Mouse (Mus musculus) limb, embryonic 12.5 days (tissue): ENCODE results near the gene Rex2. TPM values are rescaled to one million over a fixed set of nuclear protein-coding genes. Genes with fewer than 3 reads are reported as not detected.
"Not testable (repeated sequence)": the region's sequence is repeated elsewhere in the genome, so short reads cannot be mapped to it uniquely, and the experiment has no call there.

Experiments
- ATAC-seq: fragments of 200-750 bp; cut with Nextera tagmentation; 2 replicates; pipeline ENCODE4 v1.8.0; 2017; ENCODE audit warnings: low read depth, moderate TSS enrichment; ENCODE audit not compliant: insufficient number of reproducible peaks, insufficient read depth, low FRiP score, low TSS enrichment
- H3K27ac ChIP-seq: fragments of 300-500 bp; sonication (generic); 2 replicates; pipeline ENCODE4 v1.5.1; 2016; ENCODE audit warnings: mild to moderate bottlenecking, moderate library complexity
- H3K27me3 ChIP-seq: fragments of 300-500 bp; sonication (generic); 2 replicates; pipeline ENCODE4 v1.6.1; 2016; ENCODE audit warnings: mild to moderate bottlenecking, moderate library complexity
- H3K36me3 ChIP-seq: fragments of 300-500 bp; sonication (generic); 2 replicates; pipeline ENCODE4 v1.6.1; 2016; ENCODE audit warnings: mild to moderate bottlenecking, moderate library complexity
- H3K4me1 ChIP-seq: fragments of 300-500 bp; sonication (generic); replicated peaks from 2 replicates; pipeline ENCODE4 v1.6.1; 2016
- H3K4me2 ChIP-seq: fragments of 300-500 bp; sonication (generic); 2 replicates; pipeline ENCODE4 v1.6.1; 2016; ENCODE audit warnings: mild to moderate bottlenecking, moderate library complexity
- H3K4me3 ChIP-seq: fragments of 300-500 bp; sonication (generic); replicated peaks from 2 replicates; pipeline ENCODE4 v1.5.1; 2016; ENCODE audit warnings: mild to moderate bottlenecking
- H3K9ac ChIP-seq: fragments of 300-500 bp; sonication (generic); replicated peaks from 2 replicates; pipeline ENCODE4 v1.6.1; 2016; ENCODE audit warnings: mild to moderate bottlenecking, moderate library complexity
- H3K9me3 ChIP-seq: fragments of 300-500 bp; sonication (generic); 2 replicates; pipeline ENCODE4 v1.6.1; 2016; ENCODE audit warnings: mild to moderate bottlenecking, moderate library complexity
- WGBS: fragments of 180-500 bp; shearing (Covaris S2); methylation state at CpG from one replicate; pipeline ENCODE4 v1.1.7; 2016; 5-methylcytosine and 5-hydroxymethylcytosine counted together
- polyA plus RNA-seq: library from polyadenylated mRNA; unstranded; fragments of >200 nt; fragmentation: Nextera tagmentation; extraction: Ambion mirVana; gene quantifications from 2 replicates; pipeline ENCODE4 v1.2.1, GENCODE M21; 2016

Rex2 gene
- polyA plus RNA-seq: not detected in 2 replicates

DNA sequence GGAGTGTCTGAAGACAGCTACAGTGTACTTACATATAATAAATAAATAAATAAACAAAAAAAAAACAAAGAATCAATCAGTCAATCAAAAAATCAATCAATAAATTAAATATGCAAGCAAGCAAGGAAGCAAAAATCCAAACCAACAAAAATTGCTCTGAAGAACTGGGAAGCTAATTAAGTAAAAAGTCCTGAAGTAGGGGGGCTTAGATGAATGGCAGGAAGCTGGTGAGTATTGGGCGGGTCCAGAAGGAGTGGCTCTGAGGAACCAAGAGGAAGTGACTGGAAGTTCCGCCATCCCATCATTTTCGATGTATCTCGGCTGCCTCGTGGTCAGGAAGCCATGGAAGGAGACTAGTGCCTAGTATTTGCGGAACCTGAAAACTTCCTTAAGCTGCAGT is at the start of gene Rex2:
TSS of gene Rex2 (plus strand) at position 301 of the 400 bp plus-strand sequence.
- H3K36me3 ChIP-seq, H3K27me3 ChIP-seq, H3K27ac ChIP-seq, H3K4me3 ChIP-seq, H3K4me1 ChIP-seq, H3K9me3 ChIP-seq, ATAC-seq, H3K4me2 ChIP-seq, H3K9ac ChIP-seq: not testable (repeated sequence)
- WGBS: no CpG with 5 or more reads among the region's 6 CpGs

DNA sequence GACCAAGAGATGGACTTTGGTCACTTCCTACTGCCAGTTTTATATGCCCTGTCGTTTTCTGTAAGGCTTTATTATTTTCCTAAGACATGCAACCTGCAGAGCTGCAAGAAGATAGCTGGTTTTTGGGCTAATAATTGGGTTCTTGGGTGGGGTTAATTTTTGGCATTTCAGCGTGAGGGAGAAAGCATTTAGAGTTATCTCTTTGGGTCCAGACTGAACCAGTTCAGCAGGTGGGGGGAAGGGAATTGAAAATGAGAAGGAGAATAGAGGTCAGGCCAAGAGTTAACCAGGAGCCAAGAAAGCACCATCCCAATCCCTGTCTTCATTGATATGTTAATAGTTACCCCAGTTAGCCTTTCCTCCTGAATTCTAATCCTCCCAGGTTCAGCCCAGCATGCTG is 45.1 kb upstream of the Rex2 start:
- ATAC-seq, H3K4me3 ChIP-seq, H3K9ac ChIP-seq, H3K4me2 ChIP-seq, H3K36me3 ChIP-seq, H3K4me1 ChIP-seq, H3K9me3 ChIP-seq, H3K27me3 ChIP-seq, H3K27ac ChIP-seq: not testable (repeated sequence)
- 19% methylated on average over 2 of the region's 2 CpGs for WGBS

DNA sequence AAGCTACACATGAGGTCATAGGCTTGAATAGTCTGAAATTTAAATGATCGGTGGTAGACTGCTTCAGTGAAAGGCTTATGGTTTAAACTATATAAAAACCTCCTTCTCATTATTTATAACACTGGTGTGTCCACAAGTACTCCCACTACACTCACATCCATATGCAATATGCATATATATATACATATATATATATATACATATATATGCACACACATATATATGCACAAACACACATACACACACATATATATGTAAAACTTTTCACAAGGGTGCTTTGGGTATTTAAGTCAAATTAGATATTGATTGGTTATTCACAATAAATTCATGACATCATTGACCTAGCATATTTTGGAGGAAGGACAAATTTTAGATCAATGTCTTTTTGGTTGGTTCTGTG is 3.2 kb upstream of the Rex2 start:
- not testable (repeated sequence) for ATAC-seq
- no CpG with 5 or more reads among the region's 1 CpGs for WGBS

DNA sequence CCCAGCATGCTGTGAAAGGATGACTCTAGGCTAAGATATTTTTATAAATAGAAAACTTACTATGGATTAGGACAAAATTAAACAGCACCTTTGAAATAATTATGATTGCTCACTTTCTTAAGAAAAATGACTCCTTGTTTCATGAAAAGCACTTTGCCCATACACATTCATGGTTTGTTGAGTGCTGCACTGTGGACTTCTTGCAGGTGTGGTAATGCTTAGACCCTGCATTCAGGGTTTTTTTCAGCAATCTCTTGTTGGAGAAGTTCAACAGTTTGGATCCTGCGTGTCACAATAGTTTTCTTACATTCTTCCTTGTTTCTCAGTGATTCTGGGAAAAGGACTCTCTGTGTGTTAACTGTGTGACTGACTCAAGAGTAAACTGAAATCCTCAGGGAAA is 4.7 kb downstream of the Rex2 start:
- not testable (repeated sequence) for ATAC-seq, H3K9me3 ChIP-seq, H3K9ac ChIP-seq, H3K36me3 ChIP-seq, H3K4me3 ChIP-seq, H3K27me3 ChIP-seq, H3K27ac ChIP-seq, H3K4me1 ChIP-seq, H3K4me2 ChIP-seq
- 58% methylated on average over 1 of the region's 1 CpGs for WGBS

More for the DNA sequence above, 3.2 kb upstream of the Rex2 start:
- H3K4me2 ChIP-seq, H3K27ac ChIP-seq, H3K36me3 ChIP-seq, H3K4me3 ChIP-seq, H3K27me3 ChIP-seq, H3K9ac ChIP-seq, H3K4me1 ChIP-seq, H3K9me3 ChIP-seq: not testable (repeated sequence)

DNA sequence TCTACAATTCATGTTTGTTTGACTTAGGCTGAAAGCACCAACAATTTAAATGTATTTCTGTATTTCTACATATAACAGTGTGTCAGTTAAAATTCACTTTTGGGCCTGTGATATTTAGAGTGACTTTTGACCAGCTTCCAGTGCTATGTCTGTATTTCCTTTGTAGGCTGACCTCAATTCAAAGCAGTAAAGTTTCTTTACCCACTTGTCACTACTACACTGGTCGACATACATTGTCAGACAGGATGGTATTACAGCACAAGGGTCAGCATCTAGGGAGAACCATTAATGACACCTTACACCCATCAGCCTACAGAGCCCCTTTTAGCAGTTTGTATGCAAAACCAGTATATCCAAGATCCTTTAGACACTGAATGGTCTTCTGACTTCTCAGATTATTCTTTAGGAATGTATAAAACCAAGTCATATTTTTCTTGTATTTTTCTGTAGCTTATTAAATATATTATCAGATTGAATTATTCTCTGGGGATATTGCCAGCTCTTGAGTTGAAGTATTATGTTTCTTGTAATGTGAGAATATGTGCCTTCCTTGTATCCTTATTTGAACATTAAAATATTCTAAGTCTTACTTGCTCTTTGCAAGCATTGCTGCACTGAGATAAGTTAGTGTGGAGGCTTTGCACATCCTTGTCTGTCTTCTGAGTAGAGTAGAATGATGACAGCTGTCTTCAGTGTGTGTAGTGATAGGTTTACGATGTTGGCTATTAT is 9.8 kb downstream of the Rex2 start:
- H3K27me3 ChIP-seq, H3K9ac ChIP-seq, H3K9me3 ChIP-seq, H3K4me1 ChIP-seq, H3K4me2 ChIP-seq, H3K36me3 ChIP-seq, H3K27ac ChIP-seq, H3K4me3 ChIP-seq: not testable (repeated sequence)
- ATAC-seq: peak; percentile 37; the same call in 1 of the 2 replicates
- WGBS: 88% methylated on average over 1 of the region's 2 CpGs

DNA sequence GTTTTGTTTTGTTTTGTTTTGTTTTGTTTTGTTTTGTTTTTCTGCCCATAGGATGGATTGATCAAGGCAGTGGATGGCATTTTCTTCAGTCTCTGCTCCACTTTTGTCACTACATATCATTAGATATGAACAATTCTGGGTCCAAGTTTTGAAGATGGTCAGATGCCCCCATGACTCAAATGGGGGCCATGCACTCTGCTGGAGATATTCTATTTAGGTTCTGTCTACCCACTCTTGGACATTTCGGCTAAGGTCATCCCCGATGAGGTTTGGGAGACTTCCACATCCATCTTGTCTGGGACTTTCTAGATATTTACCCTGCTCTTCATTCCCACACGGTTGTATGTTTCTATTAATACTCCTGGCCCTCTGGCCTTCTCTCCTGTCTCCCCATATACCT is 42.1 kb downstream of the Rex2 start:
- H3K9me3 ChIP-seq, H3K27ac ChIP-seq, H3K4me1 ChIP-seq, H3K27me3 ChIP-seq, H3K36me3 ChIP-seq, H3K9ac ChIP-seq, ATAC-seq, H3K4me3 ChIP-seq, H3K4me2 ChIP-seq: not testable (repeated sequence)
- 76% methylated on average over 3 of the region's 3 CpGs for WGBS

DNA sequence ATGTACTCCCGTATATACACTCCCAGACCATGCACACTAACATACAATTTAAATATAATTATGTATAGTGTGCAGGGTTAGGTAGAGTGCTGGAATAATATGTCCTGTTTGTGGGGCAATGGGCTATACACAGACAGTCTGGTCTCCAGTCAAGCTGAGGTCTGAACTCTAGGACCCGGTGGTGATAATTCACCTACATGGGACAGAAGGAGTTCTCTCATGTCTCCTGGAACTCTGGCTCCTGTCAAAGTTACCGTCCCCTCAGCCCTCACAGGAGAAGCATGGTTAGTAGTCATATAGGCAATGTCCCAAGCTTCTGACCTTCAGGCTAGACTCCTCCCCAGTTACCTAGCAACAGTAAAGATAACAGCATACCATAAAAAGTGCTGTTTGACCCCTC is 44.2 kb downstream of the Rex2 start:
- not testable (repeated sequence) for H3K4me3 ChIP-seq, H3K4me2 ChIP-seq, H3K4me1 ChIP-seq, H3K9ac ChIP-seq, ATAC-seq, H3K27me3 ChIP-seq, H3K27ac ChIP-seq, H3K36me3 ChIP-seq, H3K9me3 ChIP-seq
- 77% methylated on average over 3 of the region's 3 CpGs for WGBS

DNA sequence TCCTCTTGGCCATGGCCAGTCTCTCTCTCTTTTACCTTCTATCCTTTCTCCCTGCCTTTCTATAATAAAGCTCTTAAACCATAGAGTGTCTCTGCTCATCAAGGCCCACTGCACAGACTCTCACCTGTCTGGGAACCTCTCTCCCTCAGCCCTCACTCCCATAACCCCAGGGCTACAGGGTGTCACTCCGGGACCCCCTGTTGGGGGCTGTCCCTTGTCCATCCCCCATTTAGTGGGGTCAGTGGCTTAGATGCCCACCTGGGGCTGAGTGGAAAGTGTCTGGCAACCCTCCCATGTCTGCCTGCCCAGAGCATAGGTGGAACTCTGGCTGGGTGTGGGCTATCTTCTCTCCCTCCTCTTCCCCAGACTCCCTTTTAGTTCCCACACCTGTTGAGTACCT is 44.7 kb downstream of the Rex2 start:
- 97% methylated on average over 1 of the region's 1 CpGs for WGBS
- not testable (repeated sequence) for H3K4me1 ChIP-seq, H3K4me2 ChIP-seq, H3K36me3 ChIP-seq, ATAC-seq, H3K27me3 ChIP-seq, H3K4me3 ChIP-seq, H3K9ac ChIP-seq, H3K27ac ChIP-seq, H3K9me3 ChIP-seq

DNA sequence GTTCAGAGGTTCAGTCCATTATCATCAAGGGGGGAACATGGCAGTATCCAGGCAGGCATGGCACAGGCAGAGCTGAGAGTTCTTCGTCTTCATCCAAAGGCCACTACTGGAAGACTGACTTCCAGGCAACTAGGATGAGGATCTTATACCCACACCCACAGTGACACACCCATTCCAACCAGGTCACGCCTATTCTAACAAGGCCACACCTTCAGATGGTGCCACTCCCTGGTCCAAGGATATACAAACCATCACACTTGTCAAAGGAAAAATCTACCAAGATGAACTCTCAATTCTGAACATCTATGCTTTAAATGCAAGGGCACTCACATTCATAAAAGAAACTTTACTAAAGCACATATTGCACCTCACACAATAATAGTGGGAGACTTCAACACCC is 74.0 kb downstream of the Rex2 start:
- not testable (repeated sequence) for H3K36me3 ChIP-seq, H3K4me2 ChIP-seq, H3K27ac ChIP-seq, H3K4me1 ChIP-seq, H3K9ac ChIP-seq, H3K27me3 ChIP-seq, H3K4me3 ChIP-seq, ATAC-seq
- 69% methylated on average over 2 of the region's 2 CpGs for WGBS
- H3K9me3 ChIP-seq: peaks cover 13% of the 10 kb centered on the region

DNA sequence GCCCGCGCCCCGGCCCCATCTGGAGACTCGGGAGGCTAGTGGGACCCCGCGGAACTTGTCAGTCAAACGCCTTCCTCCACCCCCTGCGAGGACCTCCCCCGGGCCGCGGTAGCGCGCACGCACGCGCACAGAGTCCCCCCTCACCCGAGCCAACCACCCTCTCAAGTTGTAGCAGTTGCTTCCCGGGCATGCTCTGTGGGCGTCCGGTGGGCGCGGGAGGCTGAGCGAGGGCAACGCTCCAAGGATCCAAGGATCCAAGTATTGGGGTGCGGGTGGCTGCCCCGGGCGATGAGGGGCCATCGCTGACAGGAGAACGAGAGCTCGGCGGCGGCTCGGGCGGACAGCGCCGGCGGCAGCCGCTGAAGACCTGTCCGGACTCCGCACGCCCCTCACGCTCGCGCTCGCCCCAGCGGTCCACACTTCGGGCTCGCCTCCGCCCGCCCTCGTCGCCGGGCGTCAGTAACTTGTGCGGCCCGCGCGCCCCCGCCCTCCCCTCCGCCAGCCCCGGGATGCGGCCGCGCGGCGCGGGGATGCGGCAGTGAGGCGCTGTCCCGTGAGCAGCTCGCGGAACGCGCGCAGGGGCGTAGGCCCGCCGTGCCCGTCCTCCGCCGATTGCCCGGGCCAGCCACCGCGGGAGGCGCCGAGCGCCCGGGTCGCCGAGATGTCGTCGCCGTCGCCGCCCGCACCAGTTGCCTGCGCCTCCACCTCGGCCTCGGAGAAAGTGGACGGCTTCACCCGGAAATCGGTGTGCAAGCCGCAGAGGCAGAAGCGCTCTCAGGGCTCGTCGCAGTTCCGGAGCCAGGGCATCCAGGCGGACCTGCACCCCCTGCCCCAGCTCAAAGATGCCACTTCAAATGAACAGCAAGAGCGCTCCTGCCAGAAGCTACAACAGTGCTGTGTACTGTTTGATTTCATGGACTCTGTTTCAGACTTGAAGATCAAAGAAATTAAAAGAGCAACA is 80.3 kb downstream of the Rex2 start:
- H3K27me3 ChIP-seq, H3K9me3 ChIP-seq, H3K4me1 ChIP-seq, H3K36me3 ChIP-seq, H3K27ac ChIP-seq: not testable (repeated sequence)
- Histone ChIP-seq H3K9ac (peak overlapping the region; percentile 55), H3K4me2 (peak overlapping the region; percentile 76), H3K4me3 (peak overlapping the region; percentile 49)
- 1% methylated on average over 96 of the region's 109 CpGs for WGBS
- peak; percentile 52 for ATAC-seq

DNA sequence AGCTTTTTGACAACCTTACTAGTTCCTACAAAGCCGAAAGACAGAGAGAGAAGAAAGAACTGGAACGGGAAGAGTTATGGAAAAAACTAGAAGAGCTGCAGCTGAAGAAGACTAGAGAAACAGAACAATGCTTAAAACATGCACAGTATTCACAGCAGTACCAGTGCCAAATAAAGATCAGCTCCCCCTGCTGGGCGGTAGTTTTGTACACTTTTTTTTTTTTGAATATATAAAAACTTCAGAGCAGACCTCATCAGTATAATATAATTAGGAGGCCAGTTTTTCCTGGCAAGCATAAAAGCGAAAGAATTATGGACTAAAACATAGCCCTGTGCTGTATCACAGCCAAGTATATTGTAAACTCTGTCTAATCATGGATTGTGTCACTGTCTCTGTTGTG is 82.2 kb downstream of the Rex2 start:
- not testable (repeated sequence) for H3K4me1 ChIP-seq, H3K36me3 ChIP-seq, H3K27me3 ChIP-seq, H3K4me2 ChIP-seq, H3K9ac ChIP-seq, H3K4me3 ChIP-seq, H3K27ac ChIP-seq, H3K9me3 ChIP-seq, ATAC-seq
- WGBS: 40% methylated on average over 4 of the region's 4 CpGs
